Mouse (Mus musculus) hindbrain, postnatal 0 days (tissue): Measurements from ENCODE around the gene Ptpn12. TPM values are rescaled to one million over a fixed set of nuclear protein-coding genes. Genes with fewer than 3 reads are reported as not detected.
A peak's percentile ranks its signal among the peaks of the same experiment; 100 is the strongest.

ENCODE experiments used
- ATAC-seq: fragments of 200-750 bp; cut with Nextera tagmentation; 2 replicates; pipeline ENCODE4 v1.8.0; 2017; ENCODE audit warnings: mild to moderate bottlenecking, moderate TSS enrichment, moderate library complexity
- DNase-seq: peaks from one replicate; pipeline ENCODE4 v3.0.0-alpha.2; 2015; ENCODE audit warnings: low spot score
- H3K27ac ChIP-seq: fragments of 300-500 bp; sonication (generic); 2 replicates; pipeline ENCODE4 v1.5.1; 2014; ENCODE audit warnings: mild to moderate bottlenecking
- H3K27me3 ChIP-seq: fragments of 300-500 bp; sonication (generic); 2 replicates; pipeline ENCODE4 v1.6.1; 2014; ENCODE audit warnings: low read length, mixed read lengths; ENCODE audit not compliant: insufficient read depth
- H3K36me3 ChIP-seq: fragments of 300-500 bp; sonication (generic); 2 replicates; pipeline ENCODE4 v1.6.1; 2014; ENCODE audit warnings: low read length, mixed read lengths; ENCODE audit not compliant: insufficient read depth
- H3K4me1 ChIP-seq: fragments of 300-500 bp; sonication (generic); 2 replicates; pipeline ENCODE4 v1.6.1; 2014; ENCODE audit warnings: antibody characterized with exemption, low read length, mixed read lengths; ENCODE audit not compliant: insufficient read depth
- H3K4me2 ChIP-seq: fragments of 300-500 bp; sonication (generic); 2 replicates; pipeline ENCODE4 v1.6.1; 2014; ENCODE audit warnings: low read depth, mild to moderate bottlenecking, low read length, moderate library complexity, mixed read lengths
- H3K4me3 ChIP-seq: fragments of 300-500 bp; sonication (generic); 2 replicates; pipeline ENCODE4 v1.5.1; 2014; ENCODE audit warnings: low read length
- H3K9ac ChIP-seq: fragments of 300-500 bp; sonication (generic); replicated peaks from 2 replicates; pipeline ENCODE4 v1.6.1; 2014; ENCODE audit warnings: mild to moderate bottlenecking, low read length, moderate library complexity, mixed read lengths
- H3K9me3 ChIP-seq: fragments of 300-500 bp; sonication (generic); 2 replicates; pipeline ENCODE4 v1.6.1; 2016; ENCODE audit warnings: low read length, mixed read lengths
- CTCF ChIP-seq: IDR thresholded peaks from 2 replicates; pipeline ENCODE4 v1.5.1; 2016; ENCODE audit warnings: antibody characterized with exemption, control low read depth, low read depth
- WGBS: fragments of 180-500 bp; shearing (Covaris S2); extraction: QIAGEN DNeasy Blood & Tissue Kit; methylation state at CpG from one replicate; pipeline ENCODE4 v1.1.7; 2014; 5-methylcytosine and 5-hydroxymethylcytosine counted together
- polyA plus RNA-seq: library from polyadenylated mRNA; unstranded; fragments of >200 nt; fragmentation: Nextera tagmentation; extraction: Ambion mirVana; gene quantifications from 2 replicates; pipeline ENCODE4 v1.2.1, GENCODE M21; 2015
- total RNA-seq: library from RNA; depleted of rRNA; stranded (reverse); fragments of >200 nt; gene quantifications from 2 replicates; pipeline ENCODE4 v1.2.3, GENCODE M21; 2014

Ptpn12 gene
- total and polyA plus RNA-seq, 2 experiments from 2014 or later = 11.5 to 20.6 TPM

DNA sequence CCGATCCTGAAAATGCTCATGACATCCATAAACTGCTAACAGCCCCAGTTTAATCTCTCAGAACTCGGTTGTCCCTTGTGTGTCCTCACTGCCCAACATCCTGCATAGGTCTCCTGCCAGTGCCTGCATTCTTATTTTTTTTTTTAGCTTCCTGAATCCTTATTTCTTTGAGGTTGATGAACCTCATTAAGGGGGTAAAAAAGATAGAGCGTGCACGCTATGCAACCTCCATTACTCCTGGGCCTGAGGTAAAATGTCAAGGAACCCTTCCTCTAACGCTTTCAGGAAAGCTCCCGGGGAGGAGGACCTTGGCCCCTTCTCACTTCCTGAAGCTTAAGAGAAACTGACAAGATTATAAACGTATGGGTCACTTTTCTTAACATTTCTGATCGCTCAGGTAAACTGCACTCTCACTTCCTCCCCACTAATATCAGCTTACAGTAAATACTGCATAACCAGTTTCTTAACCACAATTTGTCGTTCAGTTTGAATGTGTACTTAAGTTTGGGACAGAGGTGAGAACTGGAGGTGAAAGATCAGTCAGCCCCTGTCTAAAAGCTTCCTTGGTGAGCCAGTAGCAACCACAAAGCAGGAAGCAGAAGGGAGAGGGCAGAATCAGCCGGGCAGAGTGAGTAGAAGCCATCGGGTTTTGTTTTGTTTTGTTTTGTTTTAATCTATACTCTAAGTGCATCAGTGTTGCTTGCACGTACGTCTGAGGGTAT lies 100.4 kb downstream of the Ptpn12 start:
- H3K4me3 ChIP-seq = no peak overlapping the region
- H3K9ac ChIP-seq = no peak overlapping the region
- H3K36me3 ChIP-seq = no peaks in the 10 kb centered on the region
- H3K4me2 ChIP-seq = no peak overlapping the region
- WGBS = 75% methylated on average over 13 of the region's 13 CpGs
- TF ChIP-seq CTCF = no peak
- DNase-seq = no peak
- H3K27me3 ChIP-seq = no peaks in the 10 kb centered on the region
- H3K9me3 ChIP-seq = 0 out of 2 replicates have a peak, but pooled peaks cover 3% of the 10 kb centered on the region
- ATAC-seq = no peak
- 0 out of 2 replicates have a peak, but pooled peaks cover under 1% of the 10 kb centered on the region for H3K4me1 ChIP-seq
- H3K27ac ChIP-seq = no peak overlapping the region

GRCm38 (mm10) chr5:20952337-20952925 lies 103.3 kb downstream of the Ptpn12 start:
- H3K4me2 ChIP-seq = peak overlapping the region; percentile 64
- H3K4me1 ChIP-seq = peaks cover 6% of the 10 kb centered on the region; the same call in 1 of the 2 replicates
- no peak for TF ChIP-seq CTCF
- 0 out of 2 replicates have a peak, but pooled peaks cover 3% of the 10 kb centered on the region for H3K9me3 ChIP-seq
- 21% methylated on average over 9 of the region's 9 CpGs for WGBS
- H3K27me3 ChIP-seq = no peaks in the 10 kb centered on the region
- no peaks in the 10 kb centered on the region for H3K36me3 ChIP-seq
- H3K4me3 ChIP-seq = peak overlapping the region; percentile 82
- H3K9ac ChIP-seq = peak overlapping the region; percentile 90; the same call in 1 of the 2 replicates
- ATAC-seq (no peak), DNase-seq (no peak)
- peak overlapping the region; percentile 99; the same call in 1 of the 2 replicates for H3K27ac ChIP-seq

GRCm38 (mm10) chr5:20951666-20952281 lies 103.9 kb downstream of the Ptpn12 start:
- peak overlapping the region; percentile 90 for H3K9ac ChIP-seq
- H3K4me1 ChIP-seq = peaks cover 6% of the 10 kb centered on the region; the same call in 1 of the 2 replicates
- peak overlapping the region; percentile 64 for H3K4me2 ChIP-seq
- peak; percentile 99 for ATAC-seq
- DNase-seq = peak; percentile 98
- TF ChIP-seq CTCF = no peak
- 0 out of 2 replicates have a peak, but pooled peaks cover under 1% of the 10 kb centered on the region for H3K9me3 ChIP-seq
- H3K27ac ChIP-seq = peak overlapping the region; percentile 99
- H3K36me3 ChIP-seq = no peaks in the 10 kb centered on the region
- H3K27me3 ChIP-seq = no peaks in the 10 kb centered on the region
- peak overlapping the region; percentile 82 for H3K4me3 ChIP-seq
- under 1% methylated on average over 51 of the region's 51 CpGs for WGBS

- TF ChIP-seq CTCF = no peak
- Histone ChIP-seq H3K4me2 (peak overlapping the region; percentile 64), H3K36me3 (no peaks in the 10 kb centered on the region), H3K4me3 (peak overlapping the region; percentile 82), H3K27me3 (no peaks in the 10 kb centered on the region), H3K27ac (peak overlapping the region; percentile 99), H3K4me1 (peaks cover 6% of the 10 kb centered on the region; the same call in 1 of the 2 replicates), H3K9me3 (no peaks in the 10 kb centered on the region), H3K9ac (peak overlapping the region; percentile 90)
- DNase-seq (peak; percentile 67), ATAC-seq (peak; percentile 77)
- WGBS = under 1% methylated on average over 79 of the region's 88 CpGs
Measured at GRCm38 (mm10) chr5:20950855-20951650, 104.7 kb downstream of the Ptpn12 start.

- TF ChIP-seq CTCF = no peak
- WGBS = under 1% methylated on average over 9 of the region's 9 CpGs
- Histone ChIP-seq H3K9me3 (no peaks in the 10 kb centered on the region), H3K4me2 (peak overlapping the region; percentile 64), H3K36me3 (no peaks in the 10 kb centered on the region), H3K4me3 (peak overlapping the region; percentile 82), H3K27ac (peak overlapping the region; percentile 99), H3K9ac (peak overlapping the region; percentile 90), H3K4me1 (peaks cover 6% of the 10 kb centered on the region; the same call in 1 of the 2 replicates), H3K27me3 (no peaks in the 10 kb centered on the region)
- ATAC-seq = peak; percentile 16; the same call in 1 of the 2 replicates
- no peak for DNase-seq
Measured at GRCm38 (mm10) chr5:20950516-20950854, 105.2 kb downstream of the Ptpn12 start.

GRCm38 (mm10) chr5:20950093-20950492 lies 105.6 kb downstream of the Ptpn12 start:
- ATAC-seq (no peak), DNase-seq (no peak)
- Histone ChIP-seq H3K4me2 (peak overlapping the region; percentile 64), H3K4me1 (peaks cover 6% of the 10 kb centered on the region; the same call in 1 of the 2 replicates), H3K27ac (0 out of 2 replicates have a peak overlapping the region, but pooled peaks have one; percentile 99), H3K4me3 (peak overlapping the region; percentile 82), H3K9ac (peak overlapping the region; percentile 90), H3K27me3 (no peaks in the 10 kb centered on the region), H3K36me3 (no peaks in the 10 kb centered on the region), H3K9me3 (no peaks in the 10 kb centered on the region)
- 1% methylated on average over 5 of the region's 5 CpGs for WGBS
- TF ChIP-seq CTCF = no peak
